Comparison of ENCODE assay signal across 8 mouse cellular contexts in the genomic region with DNA sequence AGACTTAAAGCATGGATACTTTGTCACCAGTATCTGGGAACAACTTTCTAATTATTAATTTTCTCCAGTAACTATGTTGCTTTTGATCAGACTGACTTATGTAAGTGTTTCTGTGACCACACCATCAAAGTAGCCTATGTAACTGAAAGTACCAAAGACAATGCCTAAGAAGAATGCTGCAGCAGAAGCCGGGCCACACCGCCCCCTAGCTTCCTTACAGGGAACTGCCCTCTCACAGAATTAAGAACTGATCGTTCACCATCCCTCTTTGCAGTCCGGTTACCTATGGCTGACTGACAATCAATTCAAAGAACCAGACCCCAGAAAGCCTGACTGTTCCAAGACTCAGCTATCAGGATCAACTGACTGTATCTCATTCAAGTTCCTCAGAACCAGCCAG.
DNase-seq lines count a peak whose midpoint lies in the region; ATAC-seq lines count a peak whose summit lies in the region.

No protein-coding gene starts in this region.

- no peak overlapping the region for H3K9ac ChIP-seq in hindbrain, embryonic 16.5 days (ENCODE audit: low read depth, low read length)

- no peak overlapping the region for H3K4me3 ChIP-seq in hindbrain, embryonic 10.5 days
- H3K4me3 ChIP-seq in hindbrain, embryonic 16.5 days (ENCODE audit: low read length), result no peak overlapping the region

- 46% methylated on average over 4 of the region's 4 CpGs for WGBS in hindbrain, embryonic 10.5 days
- 34% methylated on average over 4 of the region's 4 CpGs for WGBS in hindbrain, embryonic 16.5 days

- peak; percentile 29 for DNase-seq in hindbrain, embryonic 10.5 days (ENCODE audit: low spot score)
- DNase-seq in 3134 (ENCODE audit: extremely low read depth, insufficient read length, low spot score) (peak; percentile 7), R1 (ENCODE audit: low read depth, low spot score) (peak; percentile 29)
- DNase-seq in kidney, postnatal 4 days, result peak; percentile 67 to 70
- peak; percentile 0 to 5 for DNase-seq in natural killer cell, adult 2 months (ENCODE audit: low spot score in 2 of 2)
- no peak for DNase-seq in spleen, postnatal 36 days (ENCODE audit: low spot score in 2 of 2)

- peaks cover 5% of the 10 kb centered on the region; the same call in 1 of the 2 replicates for H3K4me1 ChIP-seq in hindbrain, embryonic 10.5 days (replicated peaks)
- H3K4me1 ChIP-seq in hindbrain, embryonic 16.5 days (ENCODE audit: control insufficient read depth, insufficient read depth, low read depth, low read length), result no peaks in the 10 kb centered on the region; the same call in 1 of the 2 replicates

- no peaks in the 10 kb centered on the region for H3K36me3 ChIP-seq in hindbrain, embryonic 10.5 days
- H3K36me3 ChIP-seq in hindbrain, embryonic 16.5 days (ENCODE audit: control insufficient read depth, insufficient read depth, low read length), result no peaks in the 10 kb centered on the region

- H3K27ac ChIP-seq in hindbrain, embryonic 10.5 days, result no peak overlapping the region
- no peak overlapping the region for H3K27ac ChIP-seq in hindbrain, embryonic 16.5 days (ENCODE audit: low read depth, low read length)

- 0 out of 2 replicates have a peak, but pooled peaks cover 3% of the 10 kb centered on the region for H3K9me3 ChIP-seq in hindbrain, embryonic 10.5 days
- no peaks in the 10 kb centered on the region; the same call in 1 of the 2 replicates for H3K9me3 ChIP-seq in hindbrain, embryonic 16.5 days (ENCODE audit: control insufficient read depth, low read length)

- no peak for ATAC-seq in hindbrain, embryonic 16.5 days
- ATAC-seq in common myeloid progenitor, adult 5-6 weeks (replicated peaks; ENCODE audit: low read depth, poor library complexity, severe bottlenecking), result peak; percentile 92

- no peak overlapping the region for H3K4me2 ChIP-seq in hindbrain, embryonic 16.5 days (ENCODE audit: low read length)

- H3K27me3 ChIP-seq in hindbrain, embryonic 10.5 days (ENCODE audit: insufficient read depth, poor library complexity, severe bottlenecking), result no peaks in the 10 kb centered on the region
- H3K27me3 ChIP-seq in hindbrain, embryonic 16.5 days (replicated peaks; ENCODE audit: control insufficient read depth, insufficient read depth, low read length), result no peaks in the 10 kb centered on the region

Comparison
In these comparisons a context has a peak if more than half of its experiments do, and no peak if none do; other contexts are left out.
1. DNase-seq: peak in hindbrain, embryonic 10.5 days (single experiment), 3134 (single experiment), R1 (single experiment), kidney, postnatal 4 days (2 of 2) and natural killer cell, adult 2 months (2 of 2); none in spleen, postnatal 36 days (0 of 2).